Mouse (Mus musculus) spleen, adult 12 weeks (tissue): ENCODE data around the gene Lyrm4.

Source experiments
- DNase-seq: peaks from one replicate; pipeline ENCODE4 v3.0.0; 2022; ENCODE audit warnings: low spot score

Gene Lyrm4

DNA sequence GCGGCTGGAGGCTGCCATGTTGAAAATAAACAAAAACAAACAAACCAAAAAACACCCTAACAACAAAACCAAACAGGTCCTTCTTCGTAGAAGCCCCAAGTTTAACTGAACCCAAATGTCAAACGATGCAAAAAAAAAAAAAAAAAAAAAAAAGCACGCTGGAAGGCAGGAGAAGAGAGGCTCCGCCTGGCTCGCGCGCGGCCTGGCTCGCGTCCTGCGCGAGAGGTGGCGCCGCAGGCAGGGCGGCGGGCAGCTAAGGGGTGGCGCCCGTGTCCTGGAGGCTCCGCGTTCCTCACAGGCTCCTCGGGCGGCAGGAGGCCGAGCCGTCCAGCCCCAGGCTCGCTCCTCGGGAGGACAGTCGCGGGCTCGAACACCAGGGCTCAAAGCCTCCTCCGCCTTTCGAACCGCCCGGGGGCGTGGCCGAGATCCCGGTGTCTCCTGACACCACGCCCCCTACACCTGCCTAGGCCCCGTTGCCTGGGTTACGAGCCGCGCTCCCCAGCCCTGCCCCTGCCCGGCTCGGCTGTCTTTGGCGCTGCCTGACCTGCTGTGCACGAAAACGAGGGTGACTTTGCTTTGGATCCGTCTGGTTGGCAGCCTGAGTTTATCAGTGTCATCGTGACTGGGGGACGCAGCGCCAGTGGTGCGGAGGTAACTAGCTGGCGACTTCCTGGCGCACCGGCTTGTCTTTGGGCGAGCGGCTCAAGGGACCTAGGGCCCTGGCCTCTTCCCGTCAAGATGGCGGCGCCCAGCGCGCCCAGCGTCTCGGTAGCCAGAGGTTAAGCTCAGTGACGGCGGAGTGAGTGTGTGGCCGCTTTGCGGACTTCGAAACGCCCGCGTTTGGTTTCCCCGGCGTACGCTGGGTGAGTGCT is at the start of gene Lyrm4, which contains the start of gene Fars2:
Gene Lyrm4, minus strand, starts transcription at position 384 of the 872 bp plus-strand sequence.
Gene Fars2, plus strand, starts transcription at position 270 of the 872 bp plus-strand sequence.
- DNase-seq: peak; percentile 97

DNA sequence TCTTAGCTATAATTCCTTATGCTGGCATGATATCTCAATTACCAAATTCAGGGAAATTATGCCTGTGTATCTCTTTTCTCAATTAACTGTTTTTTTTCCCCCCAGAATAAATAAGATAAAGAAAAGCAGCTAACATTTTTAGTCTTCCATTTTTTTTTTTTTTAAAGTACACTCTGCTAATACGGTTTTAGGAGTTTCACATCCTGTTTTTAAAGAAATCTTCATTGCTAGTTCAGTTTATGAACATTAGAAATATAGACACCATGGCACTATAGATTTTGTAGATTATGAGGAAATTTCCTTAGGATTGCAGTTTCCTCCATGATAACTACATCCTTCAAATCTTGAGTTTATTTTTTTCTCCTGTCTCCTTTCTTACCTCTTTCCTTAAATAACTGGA is 46.6 kb upstream of the Lyrm4 start:
- DNase-seq: no peak

DNA sequence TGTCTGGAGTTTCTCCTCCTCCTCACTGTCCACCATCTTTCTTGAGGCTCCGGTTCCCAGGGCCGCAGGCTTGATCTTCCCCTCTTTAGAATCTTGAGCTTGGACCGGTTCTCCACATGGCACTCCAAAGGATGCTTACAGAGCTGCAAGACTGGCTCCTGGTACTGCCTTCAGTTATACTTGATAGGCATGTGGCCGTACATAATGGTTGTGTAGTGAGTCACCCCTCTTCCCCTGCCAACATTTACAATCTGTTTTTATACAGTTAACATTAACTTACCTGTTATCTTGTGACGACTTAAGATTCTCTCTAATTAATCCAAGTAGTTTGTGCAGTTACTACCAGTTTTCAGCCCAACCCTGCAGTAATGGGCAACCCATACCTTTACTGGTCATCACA is 46.1 kb upstream of the Lyrm4 start:
- no peak for DNase-seq

DNA sequence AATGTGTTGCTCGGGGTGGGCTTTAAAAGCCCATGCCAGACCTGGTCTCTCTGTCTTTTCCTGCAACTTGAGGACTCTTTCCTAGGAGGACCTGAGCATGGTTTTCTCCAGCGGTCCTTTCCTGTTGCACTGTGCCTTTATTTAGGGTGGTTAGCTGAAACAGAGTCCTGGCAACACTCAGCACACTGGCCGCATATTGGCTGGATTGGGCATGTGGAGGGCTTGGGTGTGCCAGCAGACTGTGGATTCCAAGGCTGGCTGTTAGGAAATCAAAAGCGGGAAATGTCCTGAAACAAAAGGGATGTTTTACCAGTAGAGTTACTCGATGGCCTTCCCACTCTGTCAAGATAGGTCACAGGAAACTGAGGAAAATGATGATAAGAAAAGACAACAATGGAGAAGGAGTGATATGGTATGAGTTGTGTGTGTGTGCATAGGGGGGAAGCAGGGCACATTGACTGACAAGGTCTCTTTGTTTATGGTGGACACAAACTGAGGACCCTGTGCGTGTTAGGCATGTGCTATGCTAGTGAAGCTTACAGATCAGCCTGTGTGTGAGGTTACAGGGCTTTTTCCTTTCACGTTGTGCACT is 39.1 kb upstream of the Lyrm4 start:
- DNase-seq: no peak

DNA sequence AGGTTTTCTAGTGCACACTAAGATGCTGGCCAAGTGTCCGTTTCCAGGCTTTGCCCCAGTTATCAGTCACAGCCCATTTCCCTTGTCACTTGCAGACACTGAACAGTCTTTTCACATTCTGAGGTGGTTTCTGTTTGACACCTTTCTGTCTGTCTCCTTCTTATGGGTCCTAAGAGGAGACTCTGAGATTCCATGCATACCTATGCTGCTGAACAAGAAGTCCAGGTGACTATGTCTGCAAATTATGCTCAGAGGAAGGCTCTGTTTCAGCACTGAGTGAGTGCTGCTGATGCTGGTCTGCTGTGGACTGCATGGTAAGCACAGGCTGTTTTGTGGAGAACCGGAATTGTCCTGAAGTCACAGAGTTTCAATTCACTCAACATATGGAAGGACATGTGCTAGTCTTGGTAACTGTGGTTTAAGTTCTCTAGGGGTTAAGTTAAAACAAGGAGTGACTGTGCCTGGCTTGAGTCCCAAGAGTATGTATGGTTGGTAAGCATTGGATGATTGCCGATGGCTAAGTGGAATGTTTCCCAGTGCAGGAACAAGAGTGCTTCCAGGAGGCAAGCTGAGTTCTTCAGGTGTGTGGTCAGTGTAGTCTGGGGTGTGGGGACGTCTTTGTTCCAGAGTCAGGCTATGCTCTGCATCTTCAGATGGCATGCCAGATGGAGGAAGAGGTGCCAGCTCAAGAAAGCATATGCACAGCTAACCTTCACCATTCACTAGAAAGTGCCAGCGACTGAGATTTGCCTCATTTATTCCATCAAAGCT is 35.6 kb upstream of the Lyrm4 start:
- no peak for DNase-seq

DNA sequence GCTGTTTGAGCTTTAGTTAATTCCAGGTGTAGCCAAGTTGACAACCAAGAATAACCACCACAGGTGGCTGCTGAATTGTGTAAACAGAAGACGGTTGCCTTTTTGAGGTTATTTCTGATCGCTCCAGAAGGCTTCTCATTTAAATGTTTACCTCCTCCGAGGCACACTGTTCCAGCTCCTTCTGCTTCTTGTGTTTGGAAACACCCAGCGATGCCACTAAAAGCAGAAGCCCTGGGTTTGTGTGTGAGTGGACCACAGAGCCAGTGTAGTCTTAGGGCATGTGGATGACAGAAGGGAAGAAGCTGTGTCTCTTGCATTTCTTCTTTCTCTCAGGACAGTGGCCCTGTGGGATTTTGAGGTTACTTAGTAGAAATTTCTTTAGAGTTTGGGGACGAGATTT is 32.9 kb upstream of the Lyrm4 start:
- no peak for DNase-seq

DNA sequence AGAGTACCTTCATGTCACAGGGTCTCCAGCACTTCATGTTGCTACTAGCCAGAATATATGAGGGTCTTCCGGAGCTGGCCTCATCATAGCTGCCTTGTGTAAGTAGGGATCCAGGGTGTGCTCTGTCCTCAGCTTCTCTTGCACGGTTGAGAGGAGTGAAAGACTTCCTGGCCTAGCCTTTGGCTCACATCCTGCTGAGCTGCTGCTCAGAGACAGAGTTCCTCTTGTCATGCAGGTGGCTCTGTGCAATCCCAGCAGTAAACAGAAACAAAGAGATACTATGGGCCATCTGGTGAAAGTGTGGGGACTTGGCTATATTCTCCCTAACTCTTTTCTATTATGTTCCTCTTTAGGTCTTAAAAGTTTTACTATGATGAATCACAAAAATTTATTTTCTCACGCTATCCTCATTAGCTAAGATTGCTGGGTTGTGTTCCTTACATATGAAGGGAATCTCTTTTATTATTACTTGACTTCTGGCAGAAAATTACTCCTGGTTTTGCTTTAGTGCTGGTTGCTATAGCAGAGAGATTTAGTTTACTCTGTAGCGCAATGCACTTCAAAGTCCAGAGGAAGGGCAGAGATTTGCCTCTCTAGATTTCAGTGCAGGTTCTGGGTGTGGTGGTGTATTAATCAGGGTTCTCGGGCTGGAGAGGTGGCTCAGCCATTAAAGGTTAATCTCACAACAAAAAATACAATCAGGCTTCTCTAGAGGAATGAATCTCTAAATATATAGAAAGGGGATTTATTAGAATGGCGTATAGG is 32.0 kb upstream of the Lyrm4 start:
- DNase-seq: no peak

DNA sequence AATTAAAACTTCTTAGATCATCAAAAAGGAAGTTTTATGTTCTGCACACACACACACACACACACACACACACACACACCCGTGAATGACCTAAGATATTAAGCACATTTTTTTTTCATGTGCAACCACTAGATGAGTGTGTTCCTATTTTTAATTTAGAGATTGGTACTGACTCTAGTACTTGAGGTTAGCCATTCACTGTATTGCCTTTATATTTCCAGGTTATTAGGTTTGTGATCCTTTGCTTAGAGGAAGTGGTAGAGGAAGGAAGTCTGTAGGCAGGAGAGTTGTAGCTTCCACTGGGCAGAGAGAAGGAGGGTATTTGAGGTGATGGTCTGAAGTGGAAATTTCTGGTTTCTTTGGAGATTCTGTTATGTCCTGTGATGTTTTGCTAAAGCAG is 28.3 kb upstream of the Lyrm4 start:
- no peak for DNase-seq

DNA sequence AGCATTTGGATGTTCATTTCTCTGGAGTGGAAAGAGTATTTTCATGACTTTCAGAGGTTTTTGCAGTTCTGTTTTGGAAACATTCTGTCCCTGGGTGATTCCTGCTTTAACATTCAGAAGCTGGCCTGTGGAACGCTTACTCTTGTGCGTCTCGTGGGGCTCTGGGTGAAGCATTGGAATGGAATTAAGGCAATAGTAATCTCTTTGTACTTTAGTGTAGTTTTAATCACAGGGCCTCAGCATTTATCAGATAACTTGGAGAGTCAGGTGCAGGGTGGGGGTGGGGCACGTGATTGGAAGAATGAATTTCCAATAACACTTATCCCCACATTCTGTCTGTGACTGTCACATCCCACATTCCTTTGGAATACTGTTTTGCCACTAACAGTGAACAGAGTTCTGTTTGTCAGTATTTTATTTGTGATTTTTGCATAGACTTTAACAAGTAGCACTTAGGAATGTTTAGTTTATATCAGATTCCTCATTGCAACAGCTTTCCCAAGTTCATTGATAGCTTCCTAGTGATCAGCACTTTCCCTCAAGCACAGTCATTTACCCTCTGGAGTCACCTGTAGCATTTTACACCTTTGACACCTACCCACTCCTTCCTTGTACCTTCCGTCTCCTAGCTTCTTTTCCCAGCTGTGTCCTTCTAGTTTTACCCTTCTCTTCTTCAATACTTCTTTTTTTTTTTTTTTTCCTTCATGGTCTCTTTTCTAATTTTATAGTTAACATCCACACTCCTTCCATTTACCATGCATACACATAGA is 23.1 kb upstream of the Lyrm4 start:
- no peak for DNase-seq

DNA sequence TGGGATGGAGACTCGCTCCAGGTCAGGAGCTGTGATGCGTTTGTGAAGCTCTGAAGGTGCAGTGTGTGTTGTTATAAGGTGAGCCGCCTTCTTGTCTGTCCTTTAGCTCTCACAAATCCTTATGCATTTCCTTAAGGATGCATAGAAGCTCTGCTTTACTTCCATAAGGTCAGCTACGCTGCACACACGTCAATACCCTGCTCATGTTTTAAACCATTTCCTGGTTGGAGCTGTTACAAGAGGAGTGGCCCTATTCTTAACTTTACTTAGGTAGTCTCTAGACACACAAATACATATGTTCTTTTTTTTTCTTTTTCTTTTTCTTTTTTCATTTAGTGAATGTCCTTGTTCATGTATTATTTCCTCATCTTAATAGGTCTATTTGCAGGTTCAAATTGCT is 22.4 kb upstream of the Lyrm4 start:
- no peak for DNase-seq

DNA sequence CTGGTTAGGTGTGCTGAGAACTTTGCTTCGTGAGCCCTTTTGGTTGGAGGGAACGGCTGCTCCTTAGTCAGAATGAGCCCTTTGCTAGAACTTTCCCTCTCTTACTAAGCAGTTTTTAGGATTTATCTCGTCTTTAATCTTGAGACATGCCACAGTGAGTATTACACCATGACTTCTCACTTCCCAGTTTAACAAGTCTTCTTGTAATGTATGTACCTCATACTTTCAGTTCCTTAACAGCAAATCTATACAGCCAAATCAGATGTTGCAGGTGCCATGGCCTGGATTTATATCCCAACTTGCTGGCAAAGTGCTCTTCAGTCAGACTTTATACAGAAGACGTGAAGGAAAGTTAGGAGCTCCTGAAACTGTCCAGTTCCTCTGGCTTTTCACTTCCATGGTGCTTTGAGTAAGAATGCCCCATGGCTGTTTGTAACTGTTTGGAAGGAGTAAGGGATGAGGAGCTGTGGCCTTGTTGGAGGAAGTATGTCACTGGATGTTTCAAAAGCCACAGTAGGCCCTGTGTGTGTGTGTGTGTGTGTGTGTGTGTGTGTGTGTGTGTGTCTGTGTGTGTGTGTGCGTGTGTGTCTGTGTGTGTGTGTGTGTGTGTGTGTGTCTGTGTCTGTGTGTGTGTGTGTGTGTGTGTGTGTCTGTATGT is 14.8 kb upstream of the Lyrm4 start:
- DNase-seq: no peak

DNA sequence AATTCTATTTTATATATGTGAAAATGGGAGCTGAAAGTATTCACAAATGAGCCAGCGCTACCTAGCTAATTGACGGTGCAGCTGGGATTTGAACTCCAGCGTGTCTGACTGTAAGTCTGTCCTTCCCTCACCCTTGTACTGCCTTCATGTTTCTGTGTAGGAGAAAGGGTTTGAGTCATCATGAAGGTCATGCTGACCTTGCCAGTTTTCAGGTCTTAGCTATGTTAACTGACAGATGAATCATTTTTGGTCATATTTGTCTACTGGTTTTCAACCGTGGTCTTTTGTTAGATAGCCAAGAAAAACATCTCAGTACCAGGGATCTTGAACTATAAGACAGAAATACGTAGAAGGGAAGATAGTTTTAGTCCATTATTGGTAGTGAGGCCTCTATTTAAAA is 14.1 kb upstream of the Lyrm4 start:
- no peak for DNase-seq

DNA sequence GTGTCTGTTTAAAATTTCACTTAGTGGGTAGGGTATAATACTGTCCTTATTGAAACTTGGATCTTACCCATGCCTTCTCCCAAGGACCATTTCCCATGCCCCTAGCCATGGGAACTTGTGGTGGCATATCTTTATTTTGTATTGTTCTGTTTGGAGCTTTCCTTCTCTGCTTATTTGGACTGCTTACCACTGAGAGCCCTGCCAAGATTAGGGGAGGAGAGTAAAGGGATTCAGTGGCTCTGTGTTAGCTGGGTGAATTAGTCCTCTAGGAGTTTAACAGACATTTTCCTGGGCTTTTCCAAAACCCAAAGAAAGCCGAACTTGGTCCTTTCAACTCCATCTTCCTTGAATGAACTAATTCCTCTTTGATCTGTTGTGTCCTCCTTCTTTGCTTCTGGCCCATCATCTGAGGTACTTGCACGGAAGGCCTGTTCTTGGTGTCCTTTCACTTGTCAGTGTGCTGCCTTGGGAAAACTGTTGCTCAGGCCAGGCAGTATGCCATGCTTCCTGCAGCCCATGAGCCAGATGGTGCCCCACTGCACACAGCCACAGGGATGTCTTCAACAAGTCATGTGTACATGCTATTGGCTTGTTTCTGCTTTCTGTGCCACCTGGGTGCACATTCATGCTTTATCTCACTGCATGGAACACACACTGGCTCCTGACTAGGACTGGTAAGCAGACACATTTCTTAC is 12.2 kb upstream of the Lyrm4 start:
- no peak for DNase-seq

DNA sequence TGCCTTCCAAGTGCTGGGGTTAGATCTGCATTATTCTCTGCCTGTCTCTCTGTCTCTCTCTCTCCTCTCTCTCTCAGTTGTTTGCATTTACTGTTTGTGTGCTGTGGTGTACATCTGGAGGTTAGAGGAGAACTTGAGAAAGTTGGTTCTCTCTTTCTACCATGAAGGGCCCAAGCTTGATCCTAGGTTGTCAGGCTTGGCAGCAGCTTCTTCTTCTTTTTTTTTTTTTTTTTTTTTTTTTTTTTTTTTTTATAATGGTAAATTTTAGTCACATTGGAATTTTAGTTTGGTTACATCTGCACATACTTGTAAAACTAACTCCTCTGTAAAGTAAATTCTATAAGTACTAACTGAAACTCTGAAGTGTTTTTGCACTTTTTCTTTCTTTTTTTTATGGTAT is 3.3 kb upstream of the Lyrm4 start:
- no peak for DNase-seq

DNA sequence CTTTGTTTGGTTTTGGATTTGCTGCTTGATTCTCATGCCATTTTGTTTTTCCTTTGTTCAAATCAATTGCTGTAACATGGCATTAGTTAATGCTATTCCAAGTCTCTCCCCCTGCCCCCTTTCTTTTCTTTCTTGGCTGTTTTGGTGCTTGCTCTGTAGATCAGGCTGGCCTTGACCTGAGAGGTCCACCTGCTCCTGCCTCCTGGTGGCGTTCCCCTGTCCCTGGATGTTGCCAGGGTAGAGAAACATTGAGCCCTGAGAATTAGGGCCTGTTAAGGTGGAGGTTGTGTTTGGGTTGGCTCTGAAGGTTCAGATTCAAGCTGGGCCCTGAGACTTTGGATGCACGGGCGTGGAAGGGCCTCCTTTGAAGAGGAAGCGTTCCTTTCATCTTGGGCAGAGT is 2.4 kb upstream of the Lyrm4 start:
- no peak for DNase-seq

DNA sequence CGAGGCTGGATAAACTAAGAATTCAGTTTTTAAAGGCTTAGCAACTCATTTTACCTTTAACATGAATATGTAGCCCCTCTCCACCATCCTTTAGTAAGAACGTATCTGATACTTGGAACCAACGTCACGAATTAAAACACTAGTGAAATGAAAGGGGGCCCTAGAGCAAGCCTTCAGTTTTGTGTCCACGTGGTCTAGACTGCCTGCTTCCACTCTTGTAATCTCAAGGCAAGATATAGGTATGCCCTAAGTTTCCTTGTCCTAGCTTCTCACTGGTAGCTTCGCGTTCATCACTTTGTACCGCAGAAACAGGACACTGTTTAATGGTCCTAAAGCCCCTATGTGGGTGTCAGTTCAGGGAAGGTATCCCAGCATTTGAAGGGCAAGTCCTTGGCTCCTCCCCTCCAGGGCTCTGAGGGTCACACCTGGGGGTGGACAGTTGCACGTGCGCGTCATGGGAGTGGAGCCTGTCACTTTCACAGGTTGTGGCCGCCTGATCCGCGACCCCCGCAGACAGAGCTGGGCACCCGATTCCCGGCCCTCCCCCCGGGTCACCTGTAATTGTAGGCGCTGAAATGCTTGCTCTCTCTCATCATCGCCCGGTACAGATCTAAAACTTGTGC is 695 bp downstream of the Lyrm4 start:
- peak; percentile 43 for DNase-seq

DNA sequence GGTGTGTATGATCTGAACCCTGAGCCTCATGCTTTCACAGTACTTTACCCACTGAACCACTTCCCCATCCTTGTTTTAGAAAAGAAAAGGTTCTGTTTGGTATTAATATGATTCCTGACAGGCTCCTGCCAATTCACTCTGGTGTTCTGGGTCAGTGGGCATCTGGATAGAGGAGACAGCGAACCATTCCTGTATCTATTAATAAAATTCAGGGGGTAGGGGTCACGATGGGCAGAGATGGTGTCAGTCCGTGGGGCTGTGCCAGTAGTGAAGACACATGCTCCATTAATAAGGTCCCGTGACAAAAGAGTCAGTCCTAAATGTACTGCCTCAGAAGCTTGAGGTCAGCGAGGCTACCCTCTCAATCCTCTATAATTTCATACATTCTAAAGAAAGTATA is 4.1 kb downstream of the Lyrm4 start:
- DNase-seq: no peak

DNA sequence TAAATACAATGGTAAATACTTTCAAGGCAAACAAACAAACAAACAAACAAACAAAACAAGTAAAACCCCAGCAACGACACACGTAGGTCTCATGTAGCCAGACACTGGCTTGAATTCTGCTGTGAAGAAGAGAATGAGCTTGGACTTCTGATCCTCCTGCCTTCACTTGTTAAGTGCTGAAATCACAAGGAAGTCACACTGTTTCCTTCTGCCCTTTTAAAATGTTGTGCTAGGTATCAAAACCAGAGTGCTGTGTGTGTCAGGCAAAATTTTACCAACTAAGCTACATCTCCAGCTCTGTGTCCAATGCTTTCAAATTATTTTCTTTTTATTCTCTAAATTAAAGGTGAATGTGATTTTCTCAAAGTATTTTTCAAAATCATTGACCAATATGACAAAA is 6.0 kb downstream of the Lyrm4 start:
- DNase-seq: no peak

DNA sequence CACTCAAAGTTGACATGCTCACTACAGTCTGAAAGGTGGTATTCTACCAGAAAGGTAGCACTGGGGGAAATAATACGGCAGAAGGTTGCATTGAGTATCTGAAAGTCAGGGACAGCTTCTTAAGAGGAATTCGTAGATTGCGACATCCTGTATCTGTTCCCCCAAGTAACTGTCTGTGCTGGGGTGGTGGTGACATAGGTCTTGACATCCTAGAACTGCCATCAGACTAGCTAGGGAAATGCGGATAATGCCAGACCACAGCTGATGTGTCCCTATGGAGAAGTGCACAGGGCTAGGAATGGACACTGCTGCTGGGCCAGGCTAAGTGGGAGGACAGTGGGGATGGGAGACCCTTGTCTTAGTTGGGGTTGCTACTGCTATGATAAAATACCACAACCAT is 8.8 kb downstream of the Lyrm4 start:
- DNase-seq: no peak

DNA sequence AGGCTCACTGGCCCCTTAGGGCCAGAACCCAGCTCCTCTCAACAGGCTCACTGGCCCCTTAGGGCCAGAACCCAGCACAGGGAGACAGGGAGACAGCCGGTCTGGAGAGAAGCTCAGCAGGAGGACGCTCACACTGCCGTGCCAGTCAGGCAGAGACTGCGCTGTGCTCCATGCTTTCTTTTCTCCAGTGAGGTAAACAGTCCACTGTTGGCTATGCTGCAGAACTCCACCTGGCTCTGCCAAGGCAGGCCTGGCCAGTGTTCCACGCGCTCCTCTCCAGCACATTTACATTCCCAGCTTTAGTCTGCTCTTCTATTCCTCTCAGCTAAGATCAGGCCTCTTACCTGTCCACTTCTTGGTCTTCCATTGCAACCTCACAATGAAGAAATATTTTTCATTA is 11.7 kb downstream of the Lyrm4 start:
- DNase-seq: no peak
